In genomic region chr19:25035825-25036224, GRCm38 (mm10) we compare ENCODE assay signal across 23 mouse cellular contexts. TPM values are rescaled to one million over a fixed set of nuclear protein-coding genes. Genes with fewer than 3 reads are reported as not detected.
DNase-seq lines count a peak whose midpoint lies in the region; ATAC-seq and TF ChIP-seq lines count a peak whose summit lies in the region.
"Had no signal": no experiment of that assay in that cellular context is flagged by ENCODE, and none has a peak within 500 bp of the region (broad histone marks: within the 10 kb centered on the region; RNA-seq: fewer than 3 reads in every experiment).

No protein-coding gene starts in this region.

- no peak for ATAC-seq in megakaryocyte, adult 5-6 weeks (ENCODE audit: poor library complexity, severe bottlenecking)
- ATAC-seq: forebrain, embryonic 13.5 days; hindbrain, embryonic 16.5 days; intestine, embryonic 16.5 days had no signal

- H3K4me3 ChIP-seq in layer of hippocampus, adult 2 months, result no peak overlapping the region
- H3K4me3 ChIP-seq: embryonic facial prominence, embryonic 13.5 days; erythroblast, embryonic 14.5 days; forebrain, embryonic 13.5 days; heart, embryonic 10.5 days; limb, embryonic 15.5 days; midbrain, embryonic 12.5 days had no signal

- no peak overlapping the region for H3K27ac ChIP-seq in layer of hippocampus, adult 2 months
- H3K27ac ChIP-seq: forebrain, embryonic 13.5 days; heart, embryonic 10.5 days; limb, embryonic 15.5 days; midbrain, embryonic 12.5 days had no signal

- no peak for TF ChIP-seq CTCF in layer of hippocampus, adult 2 months (conservative IDR thresholded peaks at IDR 0.05)

- peak; percentile 49 for DNase-seq in urinary bladder, postnatal 14 days (ENCODE audit: low spot score)
- no peak for DNase-seq in urinary bladder, postnatal 36 days (ENCODE audit: low spot score in 2 of 2)
- DNase-seq in kidney, adult 8-10 months, result peak; percentile 74 to 89
- DNase-seq in kidney, postnatal 10 days, result peak; percentile 50
- no peak for DNase-seq in layer of hippocampus, adult 2 months (ENCODE audit: low spot score in 2 of 2)
- no peak for DNase-seq in Muller cell, postnatal 12 days (ENCODE audit: inconsistent ontology term)
- DNase-seq: adrenal gland, postnatal 25 days; cerebellum, adult 8-10 months; cerebellum, postnatal 36 days; embryo, embryonic 11 days; heart, postnatal 4 days; lung, adult 18-20 months; lung, postnatal 10 days; thymus, postnatal 25 days had no signal

RNA-seq across cellular contexts. Expression of gene Dock8, which starts 36.5 kb away (rescaled TPM):
- 168 and 172 TPM in 2 replicates for total RNA-seq in megakaryocyte, adult 5-6 weeks (2015)
- 89.8 and 102 TPM in 2 replicates for total RNA-seq in megakaryocyte, adult 5-6 weeks (2017)
- 1 to 10 TPM; 3.0 to 4.5 TPM for total RNA-seq in layer of hippocampus, adult 2 months (2021)

Comparison
In these comparisons a context has a peak if more than half of its experiments do, and no peak if none do; other contexts are left out.
1. DNase-seq: peak in urinary bladder, postnatal 14 days (single experiment), kidney, adult 8-10 months (2 of 2) and kidney, postnatal 10 days (single experiment); none in urinary bladder, postnatal 36 days (0 of 2), layer of hippocampus, adult 2 months (0 of 2) and Muller cell, postnatal 12 days (single experiment).
2. RNA of gene Dock8, which starts 36.5 kb away (total RNA-seq): 89.8 to 172 TPM in megakaryocyte, adult 5-6 weeks; 3.0 to 4.5 TPM in layer of hippocampus, adult 2 months; every median in the first group is over 10 times any median in the second.